Mouse (Mus musculus) CH12.LX (cell line): ENCODE data around the gene Zc3hc1. TPM values are rescaled to one million over a fixed set of nuclear protein-coding genes. Genes with fewer than 3 reads are reported as not detected.

ENCODE experiments used
- DNase-seq: peaks from one replicate; pipeline ENCODE4 v3.0.0-alpha.2; 2013; ENCODE audit errors: extremely low read depth
- H3K27ac ChIP-seq: 2 replicates; pipeline ENCODE4 v1.5.1; 2012; ENCODE audit warnings: low read depth, mild to moderate bottlenecking, control low read depth, moderate library complexity; ENCODE audit not compliant: insufficient read depth
- H3K27me3 ChIP-seq: replicated peaks from 2 replicates; pipeline ENCODE3; 2012; ENCODE audit warnings: inconsistent platforms
- H3K36me3 ChIP-seq, 2 experiments: replicated peaks in 1 of 2; 2 replicates each; pipeline versions ENCODE3 to v1.6.1; 2012; ENCODE audit warnings: inconsistent platforms in 1 of 2, low read length in 1 of 2, mild to moderate bottlenecking in 1 of 2, mixed read lengths in 1 of 2, moderate library complexity in 1 of 2; ENCODE audit not compliant: control insufficient read depth in 1 of 2, insufficient read depth in 1 of 2
- H3K4me1 ChIP-seq, 2 experiments: 2 replicates each; pipeline ENCODE4 v1.6.1; 2012; ENCODE audit warnings: inconsistent platforms in 1 of 2, moderate library complexity in 1 of 2; ENCODE audit not compliant: insufficient read depth in 2 of 2, control insufficient read depth in 1 of 2
- H3K4me2 ChIP-seq: 2 replicates; pipeline ENCODE4 v1.6.1; 2012; ENCODE audit warnings: low read depth, mild to moderate bottlenecking, control low read depth; ENCODE audit not compliant: poor library complexity, insufficient read depth, severe bottlenecking
- H3K4me3 ChIP-seq, 3 experiments: fragments of 150-350 bp in 1 of 3; sonication (generic) in 1 of 3; replicated peaks in 1 of 3; 2 replicates each; pipeline versions ENCODE3 to v1.5.1; 2011 to 2012; ENCODE audit warnings: low read depth in 2 of 3, low read length in 2 of 3, mild to moderate bottlenecking in 2 of 3, moderate library complexity in 2 of 3, control low read depth in 1 of 3, improper control_type of control experiment in 1 of 3, inconsistent platforms in 1 of 3, mixed read lengths in 1 of 3; ENCODE audit not compliant: poor library complexity in 1 of 3
- H3K79me2 ChIP-seq: replicated peaks from 2 replicates; pipeline ENCODE4 v1.6.1; 2012; ENCODE audit warnings: mild to moderate bottlenecking, moderate library complexity; ENCODE audit not compliant: control insufficient read depth, poor library complexity, insufficient read depth, severe bottlenecking; ENCODE audit errors: extremely low read depth
- H3K9ac ChIP-seq: 2 replicates; pipeline ENCODE4 v1.6.1; 2012; ENCODE audit warnings: low read depth, mild to moderate bottlenecking, control low read depth, moderate library complexity; ENCODE audit not compliant: insufficient read depth
- H3K9me3 ChIP-seq: replicated peaks from 2 replicates; pipeline ENCODE3; 2012; ENCODE audit warnings: low read length, inconsistent platforms, mixed read lengths
- BHLHE40 ChIP-seq: IDR thresholded peaks from 2 replicates; pipeline ENCODE4 v1.6.1; 2011; ENCODE audit warnings: mild to moderate bottlenecking, low read depth, low read length, improper control_type of control experiment
- CHD1 ChIP-seq: IDR thresholded peaks from 2 replicates; pipeline ENCODE4 v1.6.1; 2012; ENCODE audit warnings: low read depth, low read length, improper control_type of control experiment, inconsistent platforms
- CHD2 ChIP-seq: IDR thresholded peaks from 2 replicates; pipeline ENCODE4 v1.6.1; 2011; ENCODE audit warnings: low read length, improper control_type of control experiment
- CTCF ChIP-seq, 2 experiments: IDR thresholded peaks in 1 of 2; conservative IDR thresholded peaks in 1 of 2; 2 replicates each; pipeline ENCODE4 v1.5.1; 2011 to 2012; ENCODE audit warnings: low read depth in 2 of 2, low read length in 2 of 2, improper control_type of control experiment in 1 of 2, inconsistent platforms in 1 of 2, mild to moderate bottlenecking in 1 of 2, moderate library complexity in 1 of 2
- ELF1 ChIP-seq: IDR thresholded peaks from 2 replicates; pipeline ENCODE4 v1.6.1; 2014; ENCODE audit warnings: low read depth, mild to moderate bottlenecking, inconsistent platforms, low read length, improper control_type of control experiment
- EP300 ChIP-seq: IDR thresholded peaks from 2 replicates; pipeline ENCODE4 v1.6.1; 2011; ENCODE audit warnings: low read length, improper control_type of control experiment
- ETS1 ChIP-seq: conservative IDR thresholded peaks from 2 replicates; pipeline ENCODE4 v1.6.1; 2012; ENCODE audit warnings: low read depth, mild to moderate bottlenecking, inconsistent platforms, low read length, improper control_type of control experiment, moderate library complexity
- GABPA ChIP-seq: IDR thresholded peaks from 2 replicates; pipeline ENCODE4 v1.6.1; 2012; ENCODE audit warnings: low read depth, low read length, improper control_type of control experiment, inconsistent platforms; ENCODE audit not compliant: insufficient replicate concordance
- HCFC1 ChIP-seq: IDR thresholded peaks from 2 replicates; pipeline ENCODE4 v1.6.1; 2012; ENCODE audit warnings: low read depth, mild to moderate bottlenecking, inconsistent platforms, low read length, improper control_type of control experiment
- IRF4 ChIP-seq: IDR thresholded peaks from 2 replicates; pipeline ENCODE4 v1.6.1; 2014; ENCODE audit warnings: low read depth, mild to moderate bottlenecking, inconsistent platforms, low read length, improper control_type of control experiment
- JUN ChIP-seq: IDR thresholded peaks from 2 replicates; pipeline ENCODE4 v1.6.1; 2011; ENCODE audit warnings: low read depth, mild to moderate bottlenecking, low read length, improper control_type of control experiment, moderate library complexity; ENCODE audit not compliant: insufficient read depth
- JUND ChIP-seq: conservative IDR thresholded peaks from 2 replicates; pipeline ENCODE4 v1.6.1; 2011; ENCODE audit warnings: low read depth, low read length, improper control_type of control experiment
- KAT2A ChIP-seq: IDR thresholded peaks from 2 replicates; pipeline ENCODE4 v1.6.1; 2012; ENCODE audit warnings: low read length, improper control_type of control experiment, inconsistent platforms; ENCODE audit not compliant: insufficient replicate concordance
- MAFK ChIP-seq: IDR thresholded peaks from 2 replicates; pipeline ENCODE4 v1.6.1; 2011; ENCODE audit warnings: low read length, improper control_type of control experiment; ENCODE audit not compliant: insufficient replicate concordance
- MAZ ChIP-seq: IDR thresholded peaks from 2 replicates; pipeline ENCODE4 v1.6.1; 2012; ENCODE audit warnings: low read depth, mild to moderate bottlenecking, inconsistent platforms, low read length, improper control_type of control experiment, moderate library complexity
- MEF2A ChIP-seq: IDR thresholded peaks from 2 replicates; pipeline ENCODE4 v1.6.1; 2014; ENCODE audit warnings: low read depth, mild to moderate bottlenecking, inconsistent platforms, low read length, improper control_type of control experiment, borderline replicate concordance
- MXI1 ChIP-seq: IDR thresholded peaks from 2 replicates; pipeline ENCODE4 v1.6.1; 2011; ENCODE audit warnings: mild to moderate bottlenecking, low read depth, low read length, improper control_type of control experiment
- MYC ChIP-seq: IDR thresholded peaks from 2 replicates; pipeline ENCODE4 v1.6.1; 2011; ENCODE audit warnings: low read depth, mild to moderate bottlenecking, improper control_type of control experiment, low read length
- NELFE ChIP-seq: IDR thresholded peaks from 2 replicates; pipeline ENCODE4 v1.6.1; 2011; ENCODE audit warnings: low read depth, low read length, improper control_type of control experiment
- NRF1 ChIP-seq: IDR thresholded peaks from 2 replicates; pipeline ENCODE4 v1.6.1; 2014; ENCODE audit warnings: low read depth, mild to moderate bottlenecking, inconsistent platforms, low read length, improper control_type of control experiment, moderate library complexity
- POLR2A ChIP-seq: IDR thresholded peaks from 2 replicates; pipeline ENCODE4 v1.6.1; 2011; ENCODE audit warnings: low read depth, mild to moderate bottlenecking, improper control_type of control experiment, low read length
- POLR2AphosphoS2 ChIP-seq: IDR thresholded peaks from 2 replicates; pipeline ENCODE4 v1.6.1; 2011; ENCODE audit warnings: low read depth, low read length, improper control_type of control experiment
- SIN3A ChIP-seq: IDR thresholded peaks from 2 replicates; pipeline ENCODE4 v1.6.1; 2012; ENCODE audit warnings: low read length, improper control_type of control experiment, inconsistent platforms
- TBP ChIP-seq: conservative IDR thresholded peaks from 2 replicates; pipeline ENCODE4 v1.6.1; 2011; ENCODE audit warnings: low read depth, low read length, improper control_type of control experiment
- TCF12 ChIP-seq: IDR thresholded peaks from 2 replicates; pipeline ENCODE4 v1.6.1; 2014; ENCODE audit warnings: low read depth, mild to moderate bottlenecking, inconsistent platforms, low read length, improper control_type of control experiment
- UBTF ChIP-seq: IDR thresholded peaks from 2 replicates; pipeline ENCODE4 v1.6.1; 2012; ENCODE audit warnings: low read depth, mild to moderate bottlenecking, inconsistent platforms, low read length, improper control_type of control experiment, moderate library complexity
- USF2 ChIP-seq: conservative IDR thresholded peaks from 2 replicates; pipeline ENCODE4 v1.6.1; 2011; ENCODE audit warnings: low read depth, low read length, improper control_type of control experiment
- ZC3H11A ChIP-seq: IDR thresholded peaks from 2 replicates; pipeline ENCODE4 v1.6.1; 2012; ENCODE audit warnings: low read depth, mild to moderate bottlenecking, inconsistent platforms, low read length, improper control_type of control experiment
- ZKSCAN1 ChIP-seq: IDR thresholded peaks from 2 replicates; pipeline ENCODE4 v1.6.1; 2012; ENCODE audit warnings: low read depth, inconsistent platforms, low read length, improper control_type of control experiment, borderline replicate concordance
- ZMIZ1 ChIP-seq: IDR thresholded peaks from 2 replicates; pipeline ENCODE4 v1.6.1; 2012; ENCODE audit warnings: low read depth, mild to moderate bottlenecking, inconsistent platforms, low read length, improper control_type of control experiment
- ZNF384 ChIP-seq: IDR thresholded peaks from 2 replicates; pipeline ENCODE4 v1.6.1; 2012; ENCODE audit warnings: low read depth, low read length, improper control_type of control experiment, inconsistent platforms
- dilution Hi-C: fragments of 300-500 bp; cut with MboI; formaldehyde crosslinking; loops from 2 replicates; pipeline ENCODE4 v1.14.3; 2020; ENCODE audit warnings: low sequenced_read_pairs; ENCODE audit not compliant: extremely low pct_unique_long_range_greater_than_20kb, extremely low pct_ligation_motif_present
- in situ Hi-C: fragments of 300-500 bp; cut with MboI; formaldehyde crosslinking; loops from 3 replicates; pipeline ENCODE4 v1.14.3; 2019; ENCODE audit warnings: low sequenced_read_pairs, low pct_ligation_motif_present, low pct_unique_long_range_greater_than_20kb, mixed read lengths
- polyA plus RNA-seq: library from polyadenylated mRNA; unstranded; fragments of >175 nt; gene quantifications from 2 replicates; pipeline ENCODE4 v1.2.1, GENCODE M21; 2012; ENCODE audit warnings: low read depth; ENCODE audit not compliant: insufficient read length
- total RNA-seq, 2 experiments: library from RNA; depleted of rRNA; stranded (reverse); fragments of 300-350 nt in 1 of 2; fragments of >200 nt in 1 of 2; gene quantifications; 2 replicates each; pipeline ENCODE4 v1.2.3; 2012 to 2014

Gene Zc3hc1
- total RNA-seq (2012; rRNA removed) (59.5 and 61.3 TPM in 2 replicates), total RNA-seq (2014; rRNA removed) (89.5 and 94.4 TPM in 2 replicates), polyA plus RNA-seq (72.9 and 80.2 TPM in 2 replicates)

DNA sequence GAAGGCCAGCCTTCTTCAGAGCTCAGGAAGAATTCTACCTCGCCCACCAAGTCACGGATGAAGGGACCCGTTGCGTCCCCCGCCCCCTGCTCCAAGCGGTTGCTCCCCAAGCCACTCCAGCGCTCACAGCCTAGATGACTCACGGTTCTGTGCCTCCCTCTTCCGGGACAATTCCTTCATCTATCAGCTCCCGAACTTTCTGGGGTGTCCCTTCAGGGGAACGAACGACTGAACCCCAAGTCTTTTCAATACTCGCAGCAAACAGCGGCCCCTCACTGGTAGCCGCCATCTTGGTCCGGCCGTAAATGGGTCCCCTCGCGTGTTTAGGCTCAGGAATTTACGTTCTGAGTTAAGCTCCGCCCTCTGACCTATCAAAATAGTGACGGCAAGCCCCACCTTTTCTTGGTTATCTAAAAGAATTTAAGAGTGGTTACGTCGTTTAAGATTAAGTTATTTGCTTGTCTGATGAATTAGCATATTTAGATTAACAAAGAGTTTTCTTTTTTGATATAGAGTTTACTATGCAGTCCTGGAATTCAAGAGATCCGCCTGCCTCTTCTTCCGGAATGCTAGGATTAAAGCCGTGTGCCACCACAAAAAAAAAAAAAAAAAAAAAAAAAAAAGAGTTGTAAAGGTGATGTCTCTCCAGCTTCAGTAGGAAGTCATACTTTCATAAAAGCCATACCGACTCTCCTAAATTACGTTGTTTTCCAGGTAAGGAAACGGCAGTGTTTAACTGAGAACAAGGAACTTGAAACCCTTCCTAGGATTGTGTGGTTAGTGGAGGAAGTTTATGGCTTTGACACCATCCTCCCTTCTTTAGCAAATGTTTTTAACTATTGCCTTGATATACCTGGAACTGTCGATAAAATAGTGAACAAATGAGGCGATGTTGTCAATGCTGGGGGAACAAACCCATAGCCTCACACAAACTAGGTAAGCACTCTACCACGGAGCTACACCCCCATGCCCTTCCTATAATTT, at the start of gene Zc3hc1:
TSS of gene Zc3hc1 (minus strand) at position 315 of the 984 bp plus-strand sequence.
- peak within 1 kb of the TSS; percentile 65 for H3K9ac ChIP-seq
- H3K4me3 ChIP-seq = peak within 1 kb of the TSS; percentile 90 to 99 (median 95)
- dilution Hi-C loops = no loop called here
- peaks cover 0 to 23% of the 10 kb centered on the region in 2 experiments; a peak in 2 of 4 replicates for H3K4me1 ChIP-seq
- peak; percentile 93 for DNase-seq
- peaks cover 12 to 20% of the 10 kb centered on the region in 2 experiments for H3K36me3 ChIP-seq
- TF ChIP-seq BHLHE40 = no peak
- no peak; the same call in 1 of the 2 replicates for TF ChIP-seq GABPA
- peak; percentile 90 for TF ChIP-seq POLR2A
- TF ChIP-seq CTCF (conservative IDR thresholded peaks at IDR 0.05 in 1 of 2, IDR thresholded peaks at IDR 0.05 in 1 of 2; ENCODE audit: low read depth in 2 of 2, low read length in 2 of 2) = no peak
- peak; percentile 84 for TF ChIP-seq MXI1
- TF ChIP-seq ETS1 = no peak
- peak; percentile 77 for TF ChIP-seq NELFE
- TF ChIP-seq ELF1 = peak; percentile 67
- peak; percentile 59; the same call in 1 of the 2 replicates for TF ChIP-seq CHD2
- peak; percentile 70; the same call in 1 of the 2 replicates for TF ChIP-seq MEF2A
- TF ChIP-seq JUN = no peak
- no peak for TF ChIP-seq MYC
- peak; percentile 92 for TF ChIP-seq HCFC1
- peak; percentile 77 for TF ChIP-seq IRF4
- peak; percentile 74 for TF ChIP-seq NRF1
- TF ChIP-seq TCF12 = peak; percentile 97
- TF ChIP-seq CHD1 = peak; percentile 81; the same call in 1 of the 2 replicates
- TF ChIP-seq TBP = peak; percentile 93
- TF ChIP-seq MAFK = no peak
- TF ChIP-seq MAZ = peak; percentile 75; the same call in 1 of the 2 replicates
- peak; percentile 50; the same call in 1 of the 2 replicates for TF ChIP-seq POLR2AphosphoS2
- TF ChIP-seq JUND = no peak
- TF ChIP-seq SIN3A = peak; percentile 95
- peak; percentile 79; the same call in 1 of the 2 replicates for TF ChIP-seq KAT2A
- TF ChIP-seq EP300 = no peak
- no peak for TF ChIP-seq ZKSCAN1
- peak; percentile 61; the same call in 1 of the 2 replicates for TF ChIP-seq ZMIZ1
- TF ChIP-seq ZNF384 = peak; percentile 97
- no peak for TF ChIP-seq ZC3H11A
- no peak for TF ChIP-seq USF2
- TF ChIP-seq UBTF = no peak
- TF ChIP-seq, all 38 proteins: peak for 18
- no peaks in the 10 kb centered on the region for H3K9me3 ChIP-seq
- peak within 1 kb of the TSS; percentile 45 for H3K4me2 ChIP-seq
- in situ Hi-C loops = no loop called here
- H3K27ac ChIP-seq = no peak within 1 kb of the TSS
- H3K79me2 ChIP-seq = peaks cover 21% of the 10 kb centered on the region
- no peaks in the 10 kb centered on the region for H3K27me3 ChIP-seq
